Comparison of ENCODE assay signal across 16 mouse cellular contexts in genomic region chr9:45959661-45960060, GRCm38 (mm10). TPM values are rescaled to one million over a fixed set of nuclear protein-coding genes. Genes with fewer than 3 reads are reported as not detected.
A peak's percentile ranks its signal among the peaks of the same experiment; 100 is the strongest.
DNase-seq lines count a peak whose midpoint lies in the region; ATAC-seq lines count a peak whose summit lies in the region.
"Had no signal": no experiment of that assay in that cellular context is flagged by ENCODE, and none has a peak within 500 bp of the region (broad histone marks: within the 10 kb centered on the region; RNA-seq: fewer than 3 reads in every experiment).

No protein-coding gene starts in this region.

- H3K27me3 ChIP-seq in liver, embryonic 13.5 days, result no peaks in the 10 kb centered on the region
- H3K27me3 ChIP-seq in liver, embryonic 11.5 days (replicated peaks; ENCODE audit: control insufficient read depth, insufficient read depth, low read length), result no peaks in the 10 kb centered on the region
- no peaks in the 10 kb centered on the region for H3K27me3 ChIP-seq in limb, embryonic 15.5 days
- H3K27me3 ChIP-seq in stomach, embryonic 16.5 days (ENCODE audit: control insufficient read depth, insufficient read depth, low read length), result no peaks in the 10 kb centered on the region
- H3K27me3 ChIP-seq: midbrain, embryonic 12.5 days had no signal

- no peak overlapping the region for H3K4me2 ChIP-seq in liver, embryonic 13.5 days
- no peak overlapping the region for H3K4me2 ChIP-seq in liver, embryonic 11.5 days
- H3K4me2 ChIP-seq in limb, embryonic 15.5 days, result no peak overlapping the region
- no peak overlapping the region for H3K4me2 ChIP-seq in stomach, embryonic 16.5 days (ENCODE audit: low read depth, low read length)
- H3K4me2 ChIP-seq: midbrain, embryonic 12.5 days had no signal

- no peak for ATAC-seq in liver, embryonic 13.5 days (ENCODE audit: low read depth)
- ATAC-seq in liver, embryonic 11.5 days (replicated peaks; ENCODE audit: low FRiP score), result no peak
- no peak for ATAC-seq in limb, embryonic 15.5 days (ENCODE audit: insufficient number of reproducible peaks, low FRiP score, low TSS enrichment, low read depth)
- no peak for ATAC-seq in stomach, embryonic 16.5 days (ENCODE audit: insufficient read depth, low FRiP score)
- ATAC-seq in frontal cortex, adult (ENCODE audit: low TSS enrichment), result no peak

- 52% methylated on average over 7 of the region's 7 CpGs for WGBS in liver, embryonic 13.5 days (ENCODE audit: insufficient replicate concordance)
- 70% methylated on average over 7 of the region's 7 CpGs for WGBS in liver, embryonic 11.5 days
- WGBS in limb, embryonic 15.5 days, result 82% methylated on average over 7 of the region's 7 CpGs
- 79% methylated on average over 7 of the region's 7 CpGs for WGBS in stomach, embryonic 16.5 days

- peak; percentile 53 for DNase-seq in adrenal gland, adult 2 months
- DNase-seq in adrenal gland, postnatal 25 days, result no peak
- no peak for DNase-seq in liver, embryonic 13.5 days
- no peak for DNase-seq in liver, embryonic 11.5 days (ENCODE audit: low spot score)
- DNase-seq in left cerebral cortex, adult 9 months (ENCODE audit: low spot score in 2 of 2), result no peak
- DNase-seq: cerebellum, postnatal 25 days; heart, adult 2 months; kidney, postnatal 10 days; layer of hippocampus, postnatal 36 days; thymus, postnatal 14 days had no signal

- no peak overlapping the region for H3K4me3 ChIP-seq in liver, embryonic 13.5 days (replicated peaks)
- no peak overlapping the region for H3K4me3 ChIP-seq in liver, embryonic 11.5 days (ENCODE audit: low read depth, low read length)
- H3K4me3 ChIP-seq in limb, embryonic 15.5 days, result no peak overlapping the region
- no peak overlapping the region for H3K4me3 ChIP-seq in stomach, embryonic 16.5 days (replicated peaks; ENCODE audit: low read length)
- H3K4me3 ChIP-seq: forebrain, embryonic 10.5 days; heart, adult 2 months; midbrain, embryonic 12.5 days had no signal

- H3K27ac ChIP-seq in liver, embryonic 13.5 days, result 0 out of 2 replicates have a peak overlapping the region, but pooled peaks have one; percentile 2
- no peak overlapping the region for H3K27ac ChIP-seq in liver, embryonic 11.5 days (ENCODE audit: low read depth, low read length)
- 0 out of 2 replicates have a peak overlapping the region, but pooled peaks have one; percentile 0 for H3K27ac ChIP-seq in limb, embryonic 15.5 days
- H3K27ac ChIP-seq in stomach, embryonic 16.5 days (ENCODE audit: low read length), result 0 out of 2 replicates have a peak overlapping the region, but pooled peaks have one; percentile 1
- H3K27ac ChIP-seq: forebrain, embryonic 10.5 days; liver, embryonic 14.5 days; midbrain, embryonic 12.5 days had no signal

- H3K9me3 ChIP-seq in liver, embryonic 13.5 days (replicated peaks), result no peaks in the 10 kb centered on the region
- H3K9me3 ChIP-seq in liver, embryonic 11.5 days (ENCODE audit: control insufficient read depth, low read length), result no peaks in the 10 kb centered on the region
- no peaks in the 10 kb centered on the region for H3K9me3 ChIP-seq in limb, embryonic 15.5 days
- H3K9me3 ChIP-seq in stomach, embryonic 16.5 days (replicated peaks; ENCODE audit: control insufficient read depth, low read length), result no peaks in the 10 kb centered on the region
- H3K9me3 ChIP-seq: forebrain, embryonic 10.5 days; midbrain, embryonic 12.5 days had no signal

- H3K9ac ChIP-seq in liver, embryonic 13.5 days, result no peak overlapping the region
- H3K9ac ChIP-seq in liver, embryonic 11.5 days (ENCODE audit: low read depth, low read length), result no peak overlapping the region
- no peak overlapping the region for H3K9ac ChIP-seq in limb, embryonic 15.5 days
- no peak overlapping the region for H3K9ac ChIP-seq in stomach, embryonic 16.5 days (ENCODE audit: low read length)
- H3K9ac ChIP-seq: liver, embryonic 14.5 days; midbrain, embryonic 12.5 days had no signal

- H3K36me3 ChIP-seq in liver, embryonic 13.5 days, result peaks cover 46% of the 10 kb centered on the region
- peaks cover 15% of the 10 kb centered on the region; the same call in 1 of the 2 replicates for H3K36me3 ChIP-seq in liver, embryonic 11.5 days (ENCODE audit: control insufficient read depth, insufficient read depth, low read length)
- peaks cover 37% of the 10 kb centered on the region for H3K36me3 ChIP-seq in limb, embryonic 15.5 days
- H3K36me3 ChIP-seq in stomach, embryonic 16.5 days (ENCODE audit: control insufficient read depth, insufficient read depth, low read length), result peaks cover 13% of the 10 kb centered on the region

- peaks cover 26% of the 10 kb centered on the region for H3K4me1 ChIP-seq in liver, embryonic 13.5 days (replicated peaks)
- H3K4me1 ChIP-seq in liver, embryonic 11.5 days (replicated peaks; ENCODE audit: control insufficient read depth, insufficient read depth, low read length), result peaks cover 10% of the 10 kb centered on the region
- peaks cover 16% of the 10 kb centered on the region for H3K4me1 ChIP-seq in limb, embryonic 15.5 days
- peaks cover 8% of the 10 kb centered on the region for H3K4me1 ChIP-seq in stomach, embryonic 16.5 days (ENCODE audit: control insufficient read depth, insufficient read depth, low read length)

RNA-seq across cellular contexts. Expression of gene Sidt2, which starts 4.6 kb away (rescaled TPM):
- 100 to 1,000 TPM; 138 to 351 TPM for total RNA-seq in adrenal gland, adult 2 months (2021)
- 942 and 1,575 TPM in 2 replicates for polyA plus RNA-seq in adrenal gland, adult 2 months (2012; rRNA removed)
- 286 and 328 TPM in 2 replicates for total RNA-seq in adrenal gland, postnatal 25 days (2021)
- 17.7 and 19.6 TPM in 2 replicates for polyA plus RNA-seq in liver, embryonic 13.5 days (2015; fragmentation: Nextera tagmentation; extraction: Ambion mirVana)
- 34.1 and 36.2 TPM in 2 replicates for polyA plus RNA-seq in liver, embryonic 11.5 days (2014; fragmentation: Nextera tagmentation; extraction: Ambion mirVana)
- polyA plus RNA-seq in limb, embryonic 15.5 days (2015; fragmentation: Nextera tagmentation; extraction: Ambion mirVana), result 50.6 and 66.1 TPM in 2 replicates
- polyA plus RNA-seq in stomach, embryonic 16.5 days (2015; fragmentation: Nextera tagmentation; extraction: Ambion mirVana), result 40.9 and 41.7 TPM in 2 replicates

RNA-seq across cellular contexts. Expression of gene Tagln, which starts 23.8 kb away (rescaled TPM):
- 100 to 1,000 TPM in 1 of 2 experiments, 10 to 100 TPM in 1; 80.8 to 268 TPM for total RNA-seq in adrenal gland, adult 2 months (2021)
- 59.9 and 80.9 TPM in 2 replicates for polyA plus RNA-seq in adrenal gland, adult 2 months (2012; rRNA removed)
- 51.0 and 70.2 TPM in 2 replicates for total RNA-seq in adrenal gland, postnatal 25 days (2021)
- 7.5 and 8.0 TPM in 2 replicates for polyA plus RNA-seq in liver, embryonic 13.5 days (2015; fragmentation: Nextera tagmentation; extraction: Ambion mirVana)
- 17.9 and 24.1 TPM in 2 replicates for polyA plus RNA-seq in liver, embryonic 11.5 days (2014; fragmentation: Nextera tagmentation; extraction: Ambion mirVana)
- polyA plus RNA-seq in limb, embryonic 15.5 days (2015; fragmentation: Nextera tagmentation; extraction: Ambion mirVana), result 26.6 and 33.1 TPM in 2 replicates
- polyA plus RNA-seq in stomach, embryonic 16.5 days (2015; fragmentation: Nextera tagmentation; extraction: Ambion mirVana), result 572 and 707 TPM in 2 replicates

RNA-seq across cellular contexts. Expression of gene Pafah1b2, which starts 52.8 kb away (rescaled TPM):
- 100 to 1,000 TPM; 154 to 167 TPM for total RNA-seq in adrenal gland, adult 2 months (2021)
- 57.5 and 96.7 TPM in 2 replicates for polyA plus RNA-seq in adrenal gland, adult 2 months (2012; rRNA removed)
- 112 and 146 TPM in 2 replicates for total RNA-seq in adrenal gland, postnatal 25 days (2021)
- polyA plus RNA-seq in liver, embryonic 13.5 days (2015; fragmentation: Nextera tagmentation; extraction: Ambion mirVana), result 80.3 and 92.8 TPM in 2 replicates
- polyA plus RNA-seq in liver, embryonic 11.5 days (2014; fragmentation: Nextera tagmentation; extraction: Ambion mirVana), result 137 and 154 TPM in 2 replicates
- 182 and 188 TPM in 2 replicates for polyA plus RNA-seq in limb, embryonic 15.5 days (2015; fragmentation: Nextera tagmentation; extraction: Ambion mirVana)
- 143 and 152 TPM in 2 replicates for polyA plus RNA-seq in stomach, embryonic 16.5 days (2015; fragmentation: Nextera tagmentation; extraction: Ambion mirVana)

RNA-seq across cellular contexts. Expression of gene Rnf214, which starts 53.0 kb away (rescaled TPM):
- 10 to 100 TPM; 37.4 to 48.5 TPM for total RNA-seq in adrenal gland, adult 2 months (2021)
- 15.8 and 17.6 TPM in 2 replicates for polyA plus RNA-seq in adrenal gland, adult 2 months (2012; rRNA removed)
- total RNA-seq in adrenal gland, postnatal 25 days (2021), result 51.8 and 56.0 TPM in 2 replicates
- polyA plus RNA-seq in liver, embryonic 13.5 days (2015; fragmentation: Nextera tagmentation; extraction: Ambion mirVana), result 13.3 and 17.0 TPM in 2 replicates
- 33.7 and 37.3 TPM in 2 replicates for polyA plus RNA-seq in liver, embryonic 11.5 days (2014; fragmentation: Nextera tagmentation; extraction: Ambion mirVana)
- polyA plus RNA-seq in limb, embryonic 15.5 days (2015; fragmentation: Nextera tagmentation; extraction: Ambion mirVana), result 44.2 and 49.4 TPM in 2 replicates
- polyA plus RNA-seq in stomach, embryonic 16.5 days (2015; fragmentation: Nextera tagmentation; extraction: Ambion mirVana), result 34.5 and 39.8 TPM in 2 replicates

RNA-seq across cellular contexts. Expression of gene Sik3, which starts 53.0 kb away (rescaled TPM):
- 10 to 100 TPM; 49.2 to 87.3 TPM for total RNA-seq in adrenal gland, adult 2 months (2021)
- 17.2 and 30.2 TPM in 2 replicates for polyA plus RNA-seq in adrenal gland, adult 2 months (2012; rRNA removed)
- total RNA-seq in adrenal gland, postnatal 25 days (2021), result 57.3 and 63.2 TPM in 2 replicates
- polyA plus RNA-seq in liver, embryonic 13.5 days (2015; fragmentation: Nextera tagmentation; extraction: Ambion mirVana), result 2.4 and 2.8 TPM in 2 replicates
- 8.6 and 9.5 TPM in 2 replicates for polyA plus RNA-seq in liver, embryonic 11.5 days (2014; fragmentation: Nextera tagmentation; extraction: Ambion mirVana)
- polyA plus RNA-seq in limb, embryonic 15.5 days (2015; fragmentation: Nextera tagmentation; extraction: Ambion mirVana), result 10.6 and 11.8 TPM in 2 replicates
- 5.1 and 5.7 TPM in 2 replicates for polyA plus RNA-seq in stomach, embryonic 16.5 days (2015; fragmentation: Nextera tagmentation; extraction: Ambion mirVana)

Comparison
In these comparisons a context has a peak if more than half of its experiments do, and no peak if none do; other contexts are left out.
1. RNA of gene Sidt2, which starts 4.6 kb away (polyA plus RNA-seq): 942 to 1,575 TPM in adrenal gland, adult 2 months; 50.6 to 66.1 TPM in limb, embryonic 15.5 days, 40.9 to 41.7 TPM in stomach, embryonic 16.5 days, 34.1 to 36.2 TPM in liver, embryonic 11.5 days and 17.7 to 19.6 TPM in liver, embryonic 13.5 days; every median in the first group is over 10 times any median in the second.